Mouse (Mus musculus) testis, adult 10 weeks (tissue): ENCODE data around the gene Dmkn. TPM values are rescaled to one million over a fixed set of nuclear protein-coding genes. Genes with fewer than 3 reads are reported as not detected.

Experiments used
- polyA plus RNA-seq: library from polyadenylated mRNA; stranded (reverse); fragments of 350-450 nt; fragmentation: Illumina TruSeq; extraction: RNeasy Lipid Tissue Mini Kit (QIAGEN cat#74804); gene quantifications from one replicate; pipeline ENCODE4 v1.2.3, GENCODE M21; 2014; ENCODE audit warnings: low read depth, low replicate concordance

The Dmkn gene
- 5.9 TPM for polyA plus RNA-seq

DNA sequence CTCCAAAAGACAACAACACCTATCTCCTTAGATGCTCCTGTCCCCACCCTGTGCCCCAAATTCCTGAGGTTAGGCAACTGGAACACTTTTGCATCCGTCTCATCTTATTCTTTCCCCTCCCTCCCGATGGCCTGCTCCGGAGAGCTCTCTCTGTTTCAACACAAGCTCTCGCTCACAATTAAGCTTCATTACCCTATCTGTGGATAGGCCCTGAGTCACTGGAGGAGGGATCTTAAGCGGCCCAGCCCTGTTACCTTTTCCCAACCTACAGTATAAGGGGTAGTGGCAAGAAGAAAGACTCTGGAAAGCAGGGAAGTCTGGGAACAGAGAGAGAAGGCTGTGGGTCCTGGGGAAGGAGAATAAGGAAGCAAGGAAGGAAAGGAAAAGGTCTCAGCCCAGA, at the start of gene Dmkn:
Gene Dmkn (plus strand): TSS at position 301 of the 400 bp plus-strand sequence.

DNA sequence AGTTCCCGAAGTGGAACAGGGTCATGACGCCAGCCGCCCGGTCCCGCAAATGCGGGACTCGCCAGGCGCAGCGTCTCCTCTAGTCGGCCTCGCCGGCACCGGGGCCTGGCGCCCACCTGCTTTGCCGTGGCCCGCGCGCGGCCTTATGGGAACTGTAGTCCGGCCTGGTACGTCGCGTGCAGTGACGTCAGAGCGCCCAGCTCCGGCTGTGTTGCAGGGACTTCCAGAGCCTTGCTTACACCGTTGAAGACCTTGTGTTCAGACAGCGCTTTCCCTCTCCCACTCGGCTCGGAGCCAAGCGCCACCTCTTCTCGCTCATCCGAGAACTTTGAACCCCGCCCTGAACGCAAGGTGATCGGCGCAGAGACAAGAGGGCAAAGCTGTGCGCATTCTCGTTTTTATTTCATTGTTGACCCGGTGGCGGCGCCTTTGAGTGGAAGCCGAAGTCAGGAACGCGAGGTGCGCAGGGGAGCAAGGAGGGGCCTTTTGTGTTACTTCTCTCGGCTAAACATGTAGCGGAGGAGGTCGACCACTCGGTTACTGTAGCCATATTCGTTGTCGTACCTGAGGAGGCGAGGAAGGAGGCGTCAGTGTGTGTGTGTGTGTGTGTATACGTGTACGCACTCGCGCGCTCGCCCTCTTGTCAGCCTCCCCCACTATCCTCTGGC, 34.0 kb upstream of the Dmkn start, which contains the start of gene Tmem147:
Gene Tmem147 (minus strand): TSS at position 145 of the 668 bp plus-strand sequence.

DNA sequence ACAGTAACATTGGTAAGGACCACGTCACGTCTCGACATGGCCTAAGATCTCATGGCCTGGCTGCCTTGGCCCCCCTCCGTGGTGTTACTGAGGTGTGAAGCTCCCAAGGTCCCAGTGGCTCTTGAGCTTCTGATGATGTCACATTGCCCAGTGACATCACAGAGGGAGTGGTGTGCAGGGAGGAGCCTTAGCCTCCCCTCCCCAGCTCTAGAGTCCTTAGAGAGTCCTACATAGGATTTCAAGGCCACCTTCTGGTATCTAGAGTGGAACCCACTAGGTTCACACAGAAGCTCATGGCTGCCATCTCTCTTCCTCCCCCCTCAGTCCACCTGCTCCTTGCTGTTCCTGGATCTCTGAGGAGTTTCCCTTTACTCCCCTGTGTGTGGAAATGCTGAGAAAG, 19.9 kb upstream of the Dmkn start, which contains the start of gene Gapdhs:
Gene Gapdhs (minus strand): TSS at position 65 of the 400 bp plus-strand sequence.

DNA sequence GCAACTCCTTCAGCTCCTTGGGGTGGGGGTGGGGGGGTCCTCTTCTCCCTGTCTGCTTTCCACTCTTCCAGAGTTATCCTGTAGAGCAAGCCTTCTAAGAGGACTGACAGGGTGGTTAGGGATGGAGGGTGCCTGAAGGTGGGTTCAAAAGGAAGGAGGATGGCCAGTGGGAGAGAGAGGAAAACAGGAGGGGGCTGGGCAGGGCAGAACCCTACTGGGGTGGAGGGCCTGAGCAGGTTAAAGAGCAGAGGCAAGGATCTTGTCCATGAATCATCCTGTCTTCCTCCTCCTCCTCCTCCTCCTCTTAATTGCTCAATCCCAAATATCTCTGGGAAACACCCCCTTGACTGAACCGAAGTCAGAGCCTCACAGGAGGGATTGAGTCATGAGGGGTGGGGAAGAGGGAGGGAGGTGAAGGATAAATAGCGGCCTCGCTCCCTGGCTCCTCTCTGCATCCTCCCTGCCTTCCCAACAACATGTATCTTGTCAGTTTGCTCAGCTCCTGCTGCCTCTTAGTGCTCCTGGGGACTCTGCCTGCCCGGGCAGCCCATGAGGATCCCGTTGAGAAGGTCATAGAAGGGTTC, 12.4 kb upstream of the Dmkn start, which contains the start of gene Sbsn:
Gene Sbsn (plus strand): TSS at position 386 of the 584 bp plus-strand sequence.

DNA sequence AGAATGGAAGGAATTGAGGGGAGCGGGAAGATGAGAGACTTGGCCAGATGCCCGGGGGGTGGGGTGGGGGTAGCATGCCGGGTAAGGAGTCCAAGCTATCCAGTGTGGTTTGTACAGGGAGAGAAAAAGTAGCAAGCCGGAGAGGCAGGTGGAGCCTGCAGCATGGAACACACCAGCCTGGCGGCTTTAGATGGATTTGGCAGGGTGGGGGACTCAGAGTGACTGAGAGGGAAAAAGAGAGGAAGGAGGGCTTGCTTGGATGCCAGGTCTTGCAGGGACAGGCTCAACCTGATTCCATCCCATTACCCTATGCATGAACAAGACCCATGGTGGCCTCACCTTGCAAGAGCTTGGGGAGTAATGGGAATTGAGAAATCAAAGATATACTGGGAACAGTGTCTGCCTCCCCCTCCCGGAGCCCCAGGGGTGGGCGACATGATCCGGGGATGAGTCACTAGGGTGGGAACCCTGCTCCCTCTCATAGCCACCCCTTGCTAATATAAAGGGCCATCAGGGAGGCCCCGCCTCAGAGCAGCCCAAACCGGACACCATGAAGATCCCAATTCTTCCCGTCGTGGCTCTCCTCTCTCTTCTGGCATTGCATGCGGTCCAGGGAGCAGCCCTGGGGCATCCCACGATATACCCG, 23.9 kb downstream of the Dmkn start, which contains the start of gene Krtdap:
Gene Krtdap (plus strand): TSS at position 520 of the 646 bp plus-strand sequence.

DNA sequence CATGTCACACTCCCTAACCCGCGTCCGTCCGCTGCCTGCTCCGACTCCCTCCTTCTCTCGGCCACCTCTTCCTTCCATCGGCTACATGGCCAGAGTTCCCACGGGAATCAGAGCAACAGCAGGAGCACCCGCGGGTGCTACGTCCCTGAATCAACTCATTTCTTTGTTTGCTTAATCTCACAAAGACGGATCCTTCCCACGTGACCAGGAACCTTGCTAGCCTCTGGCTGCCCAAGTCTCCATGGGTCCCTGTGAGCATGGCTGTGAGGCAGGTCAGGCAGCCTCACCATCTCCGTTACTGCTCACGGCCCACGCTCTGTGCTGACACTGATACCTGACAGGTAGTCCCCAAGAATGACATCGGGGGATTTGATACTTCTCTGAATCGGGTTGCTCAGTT, 60.1 kb downstream of the Dmkn start, which contains the start of gene Ffar2:
Gene Ffar2 (minus strand): TSS at position 101 of the 400 bp plus-strand sequence.

Other genes starting within 250 kb of the Dmkn start
- gene Arhgap33, start 228.7 kb upstream of the Dmkn start, polyA plus RNA-seq, result 4.2 TPM
- gene Hspb6, start 211.6 kb upstream of the Dmkn start, polyA plus RNA-seq, result 35.8 TPM
- 5.3 TPM for gene Proser3, start 211.5 kb upstream of the Dmkn start, polyA plus RNA-seq
- 9.7 TPM for gene Lin37, start 203.9 kb upstream of the Dmkn start, polyA plus RNA-seq
- 13.3 TPM for gene U2af1l4, start 200.5 kb upstream of the Dmkn start, polyA plus RNA-seq
- 0.97 TPM for gene Gm49396, start 200.4 kb upstream of the Dmkn start, polyA plus RNA-seq
- gene Psenen, start 200.1 kb upstream of the Dmkn start, polyA plus RNA-seq, result 22.6 TPM
- not detected for gene Igflr1, start 198.3 kb upstream of the Dmkn start, polyA plus RNA-seq
- gene Kmt2b, start 175.0 kb upstream of the Dmkn start, polyA plus RNA-seq, result 7.6 TPM
- gene Zbtb32, start 164.8 kb upstream of the Dmkn start, polyA plus RNA-seq, result 21.3 TPM
- gene Upk1a, start 150.9 kb upstream of the Dmkn start, polyA plus RNA-seq, result not detected
- gene Cox6b1, start 137.6 kb upstream of the Dmkn start, polyA plus RNA-seq, result 113 TPM
- not detected for gene Etv2, start 127.9 kb upstream of the Dmkn start, polyA plus RNA-seq
- gene Rbm42, start 113.4 kb upstream of the Dmkn start, polyA plus RNA-seq, result 0.29 TPM
- gene Haus5, start 98.8 kb upstream of the Dmkn start, polyA plus RNA-seq, result 7.4 TPM
- 380 TPM for gene Pmis2, start 92.2 kb upstream of the Dmkn start, polyA plus RNA-seq
- 6.8 TPM for gene 2200002J24Rik, start 64.8 kb upstream of the Dmkn start, polyA plus RNA-seq
- gene Atp4a, start 51.5 kb upstream of the Dmkn start, polyA plus RNA-seq, result 0.25 TPM
- 14.5 TPM for gene Tmem147, start 34.2 kb upstream of the Dmkn start, polyA plus RNA-seq
- 629 TPM for gene Gapdhs, start 20.1 kb upstream of the Dmkn start, polyA plus RNA-seq
- gene Sbsn, start 12.3 kb upstream of the Dmkn start, polyA plus RNA-seq, result 0.59 TPM
- not detected for gene Krtdap, start 24.1 kb downstream of the Dmkn start, polyA plus RNA-seq
- gene Ffar2, start 60.0 kb downstream of the Dmkn start, polyA plus RNA-seq, result not detected
- not detected for gene Ffar3, start 92.4 kb downstream of the Dmkn start, polyA plus RNA-seq
- 0.17 TPM for gene Ffar1, start 97.8 kb downstream of the Dmkn start, polyA plus RNA-seq
- gene Cd22, start 116.6 kb downstream of the Dmkn start, polyA plus RNA-seq, result not detected
- gene Mag, start 151.1 kb downstream of the Dmkn start, polyA plus RNA-seq, result 0.95 TPM
- gene Hamp2, start 160.9 kb downstream of the Dmkn start, polyA plus RNA-seq, result not detected
- not detected for gene Hamp, start 180.3 kb downstream of the Dmkn start, polyA plus RNA-seq
- gene Usf2, start 193.0 kb downstream of the Dmkn start, polyA plus RNA-seq, result 16.6 TPM
- gene Lsr, start 209.7 kb downstream of the Dmkn start, polyA plus RNA-seq, result 0.92 TPM
- gene Fam187b, start 210.0 kb downstream of the Dmkn start, polyA plus RNA-seq, result 177 TPM